Mouse (Mus musculus) C2C12 (cell line): Measurements from ENCODE around the gene Olfr643. TPM values are rescaled to one million over a fixed set of nuclear protein-coding genes. Genes with fewer than 3 reads are reported as not detected.
"Not testable (repeated sequence)": the region's sequence is repeated elsewhere in the genome, so short reads cannot be mapped to it uniquely, and the experiment has no call there.

Experiments
- H3K27me3 ChIP-seq: one replicate; pipeline ENCODE4 v1.6.1; 2011; ENCODE audit not compliant: control insufficient read depth, insufficient read depth, insufficient read length
- H3K36me3 ChIP-seq: one replicate; pipeline ENCODE4 v1.6.1; 2011; ENCODE audit not compliant: control insufficient read depth, insufficient read depth
- H3K4me3 ChIP-seq: one replicate; pipeline ENCODE4 v1.5.1; 2011; ENCODE audit warnings: mild to moderate bottlenecking, control low read depth; ENCODE audit not compliant: poor library complexity, insufficient read depth, severe bottlenecking
- H3K79me2 ChIP-seq: one replicate; pipeline ENCODE4 v1.6.1; 2011; ENCODE audit not compliant: control insufficient read depth, insufficient read depth
- H3K79me3 ChIP-seq: one replicate; pipeline ENCODE4 v1.6.1; 2011; ENCODE audit warnings: low read depth, control low read depth
- H3ac ChIP-seq: one replicate; pipeline ENCODE3; 2011; ENCODE audit warnings: low read depth; ENCODE audit not compliant: control insufficient read depth, insufficient read length
- CEBPB ChIP-seq: IDR thresholded peaks from one replicate; pipeline ENCODE4 v1.6.1; 2011; ENCODE audit warnings: low read depth, mild to moderate bottlenecking, control low read depth, moderate library complexity
- CTCF ChIP-seq: IDR thresholded peaks from one replicate; pipeline ENCODE4 v1.5.1; 2011; ENCODE audit not compliant: control insufficient read depth, insufficient read depth, insufficient read length
- FOSL1 ChIP-seq: IDR thresholded peaks from one replicate; pipeline ENCODE4 v1.8.0; 2011; ENCODE audit warnings: mild to moderate bottlenecking, low read length; ENCODE audit not compliant: poor library complexity, insufficient read depth, severe bottlenecking
- MAX ChIP-seq: IDR thresholded peaks from one replicate; pipeline ENCODE4 v1.6.1; 2011; ENCODE audit warnings: mild to moderate bottlenecking, control low read depth
- MYOD1 ChIP-seq: IDR thresholded peaks from one replicate; pipeline ENCODE4 v1.6.1; 2011; ENCODE audit warnings: low read depth; ENCODE audit not compliant: control insufficient read depth, insufficient read length
- MYOG ChIP-seq: IDR thresholded peaks from one replicate; pipeline ENCODE4 v1.6.1; 2011; ENCODE audit not compliant: control insufficient read depth, insufficient read length; ENCODE audit errors: extremely low read depth
- USF1 ChIP-seq: IDR thresholded peaks from one replicate; pipeline ENCODE4 v1.6.1; 2011; ENCODE audit warnings: low read depth, mild to moderate bottlenecking, control low read depth, moderate library complexity
- polyA plus RNA-seq: library from polyadenylated mRNA; unstranded; fragments of >200 nt; fragmentation: generic; extraction: Trizol; gene quantifications from one replicate; pipeline ENCODE4 v1.2.1, GENCODE M21; 2012; ENCODE audit warnings: missing spikeins

Olfr643 gene
- polyA plus RNA-seq, 1 experiment = not detected

- Histone ChIP-seq H3K36me3 (no peaks in the 10 kb centered on the region), H3K27me3 (no peaks in the 10 kb centered on the region), H3K4me3 (no peak overlapping the region), H3ac (no peak overlapping the region), H3K79me2 (no peaks in the 10 kb centered on the region), H3K79me3 (no peaks in the 10 kb centered on the region)
- TF ChIP-seq MYOG (no peak), MAX (no peak), MYOD1 (no peak), FOSL1 (no peak), CEBPB (no peak), USF1 (no peak), CTCF (no peak)
Observed at GRCm38 (mm10) chr7:104018953-104019352, 118.3 kb downstream of the Olfr643 start.

- H3ac ChIP-seq = no peak within 1 kb of the TSS
- no peaks in the 10 kb centered on the region for H3K79me3 ChIP-seq
- H3K4me3 ChIP-seq = no peak within 1 kb of the TSS
- H3K79me2 ChIP-seq = no peaks in the 10 kb centered on the region
- H3K27me3 ChIP-seq = no peaks in the 10 kb centered on the region
- no peak for TF ChIP-seq FOSL1
- TF ChIP-seq MAX = no peak
- no peak for TF ChIP-seq USF1
- no peak for TF ChIP-seq CEBPB
- no peak for TF ChIP-seq CTCF
- no peak for TF ChIP-seq MYOG
- no peak for TF ChIP-seq MYOD1
- no peaks in the 10 kb centered on the region for H3K36me3 ChIP-seq
Observed at GRCm38 (mm10) chr7:104017203-104017602, 120.0 kb downstream of the Olfr643 start, which contains the start of gene Olfr639. Gene Olfr639, minus strand, starts transcription at chr7:104017303.

- Histone ChIP-seq H3K79me2 (no peaks in the 10 kb centered on the region), H3K4me3 (no peak overlapping the region), H3ac (no peak overlapping the region), H3K79me3 (no peaks in the 10 kb centered on the region), H3K36me3 (no peaks in the 10 kb centered on the region), H3K27me3 (no peaks in the 10 kb centered on the region)
- no peak for TF ChIP-seq MAX
- no peak for TF ChIP-seq MYOG
- no peak for TF ChIP-seq CTCF
Observed at GRCm38 (mm10) chr7:103999124-103999523, 138.1 kb downstream of the Olfr643 start.

GRCm38 (mm10) chr7:103998446-103998845 lies 138.8 kb downstream of the Olfr643 start, which contains the start of gene Olfr638:
Gene Olfr638, plus strand, starts transcription at chr7:103998746.
- Histone ChIP-seq H3K27me3 (no peaks in the 10 kb centered on the region), H3K79me3 (no peaks in the 10 kb centered on the region), H3ac (no peak within 1 kb of the TSS), H3K4me3 (no peak within 1 kb of the TSS), H3K79me2 (no peaks in the 10 kb centered on the region), H3K36me3 (no peaks in the 10 kb centered on the region)
- TF ChIP-seq MYOD1 (no peak), MYOG (no peak), MAX (no peak), CTCF (no peak), USF1 (no peak), FOSL1 (no peak), CEBPB (no peak)

GRCm38 (mm10) chr7:103971782-103972181 lies 165.4 kb downstream of the Olfr643 start:
- Histone ChIP-seq H3ac (no peak overlapping the region), H3K4me3 (no peak overlapping the region), H3K36me3 (no peaks in the 10 kb centered on the region), H3K79me2 (no peaks in the 10 kb centered on the region), H3K27me3 (no peaks in the 10 kb centered on the region), H3K79me3 (no peaks in the 10 kb centered on the region)
- TF ChIP-seq USF1 = no peak
- TF ChIP-seq MAX = no peak
- TF ChIP-seq CTCF = no peak
- no peak for TF ChIP-seq MYOD1
- no peak for TF ChIP-seq CEBPB
- no peak for TF ChIP-seq FOSL1
- no peak for TF ChIP-seq MYOG

- Histone ChIP-seq H3K4me3 (no peak within 1 kb of the TSS), H3K79me2 (no peaks in the 10 kb centered on the region), H3ac (no peak within 1 kb of the TSS), H3K27me3 (no peaks in the 10 kb centered on the region), H3K79me3 (no peaks in the 10 kb centered on the region), H3K36me3 (no peaks in the 10 kb centered on the region)
- no peak for TF ChIP-seq USF1
- no peak for TF ChIP-seq FOSL1
- TF ChIP-seq MYOG = no peak
- TF ChIP-seq CEBPB = no peak
- TF ChIP-seq CTCF = no peak
- no peak for TF ChIP-seq MAX
- TF ChIP-seq MYOD1 = no peak
Observed at GRCm38 (mm10) chr7:103970852-103971251, 166.4 kb downstream of the Olfr643 start, which contains the start of gene Olfr635. Gene Olfr635, plus strand, starts transcription at chr7:103971152.

GRCm38 (mm10) chr7:103966873-103967272 lies 170.3 kb downstream of the Olfr643 start:
- not testable (repeated sequence) for H3K36me3 ChIP-seq, H3K27me3 ChIP-seq, H3ac ChIP-seq, H3K79me3 ChIP-seq, H3K4me3 ChIP-seq, H3K79me2 ChIP-seq
